Mouse (Mus musculus): ENCODE data around the gene Kif15.

Gene Kif15

GRCm38 (mm10) chr9:122950643-122951475, at the start of gene Kif15, which contains the start of gene 1110059G10Rik:
Kif15 (plus strand) TSS chr9:122951046.
1110059G10Rik (minus strand) TSS chr9:122951000.
- DNase-seq = peak; percentile 95

- DNase-seq = no peak
These were observed 49.8 kb upstream of the Kif15 start for GRCm38 (mm10) chr9:122901047-122901446.

- peak; percentile 80 for DNase-seq
These were observed 47.9 kb upstream of the Kif15 start for GRCm38 (mm10) chr9:122902717-122903535.

DNA sequence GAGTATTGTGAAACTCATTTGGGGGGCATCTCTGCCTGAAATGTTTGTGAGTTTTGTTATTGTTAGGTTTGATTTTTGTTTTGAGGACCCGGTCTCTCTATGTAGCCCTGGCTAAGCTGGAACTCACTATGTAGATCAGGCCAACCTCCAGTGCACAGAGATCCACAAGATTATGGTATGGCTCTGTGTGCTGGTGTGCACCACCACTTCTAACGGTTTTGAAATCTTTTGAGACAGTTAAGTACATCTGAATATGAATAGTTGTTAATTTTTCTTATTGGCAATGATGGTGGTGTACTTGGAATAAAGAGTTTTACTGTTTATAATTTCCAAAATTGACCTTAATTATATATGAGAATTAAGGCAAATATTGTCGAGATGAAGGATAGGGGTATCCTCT, 28.4 kb upstream of the Kif15 start:
- DNase-seq = no peak

DNA sequence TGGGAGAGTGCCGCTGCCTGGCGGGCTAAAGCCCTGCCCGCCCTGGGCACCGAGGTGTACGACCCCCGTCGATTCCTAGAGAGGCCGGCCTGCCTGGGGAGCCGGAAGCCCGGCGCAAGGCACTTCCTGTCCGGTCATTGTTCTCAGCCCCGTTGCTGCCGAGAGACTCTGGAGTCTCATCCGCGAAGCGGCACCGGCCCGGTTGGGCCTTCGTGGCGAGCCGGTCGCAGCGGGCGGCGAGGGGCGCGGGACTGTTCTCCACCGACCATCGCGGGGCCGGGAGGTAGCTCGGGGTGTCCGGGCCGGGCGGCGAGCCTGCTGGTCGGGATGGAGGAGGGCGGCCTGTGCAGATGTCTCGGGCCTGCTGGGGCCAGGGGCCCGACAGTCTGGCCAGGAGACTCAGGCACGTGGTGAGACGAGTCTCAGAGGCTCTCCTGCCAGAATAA, 27.9 kb upstream of the Kif15 start, which contains the start of gene Zfp105:
Zfp105 (plus strand) TSS at position 137 of the 446 bp plus-strand sequence.
- peak; percentile 84 for DNase-seq

GRCm38 (mm10) chr9:122928915-122929314, 21.9 kb upstream of the Kif15 start:
- DNase-seq = no peak

DNA sequence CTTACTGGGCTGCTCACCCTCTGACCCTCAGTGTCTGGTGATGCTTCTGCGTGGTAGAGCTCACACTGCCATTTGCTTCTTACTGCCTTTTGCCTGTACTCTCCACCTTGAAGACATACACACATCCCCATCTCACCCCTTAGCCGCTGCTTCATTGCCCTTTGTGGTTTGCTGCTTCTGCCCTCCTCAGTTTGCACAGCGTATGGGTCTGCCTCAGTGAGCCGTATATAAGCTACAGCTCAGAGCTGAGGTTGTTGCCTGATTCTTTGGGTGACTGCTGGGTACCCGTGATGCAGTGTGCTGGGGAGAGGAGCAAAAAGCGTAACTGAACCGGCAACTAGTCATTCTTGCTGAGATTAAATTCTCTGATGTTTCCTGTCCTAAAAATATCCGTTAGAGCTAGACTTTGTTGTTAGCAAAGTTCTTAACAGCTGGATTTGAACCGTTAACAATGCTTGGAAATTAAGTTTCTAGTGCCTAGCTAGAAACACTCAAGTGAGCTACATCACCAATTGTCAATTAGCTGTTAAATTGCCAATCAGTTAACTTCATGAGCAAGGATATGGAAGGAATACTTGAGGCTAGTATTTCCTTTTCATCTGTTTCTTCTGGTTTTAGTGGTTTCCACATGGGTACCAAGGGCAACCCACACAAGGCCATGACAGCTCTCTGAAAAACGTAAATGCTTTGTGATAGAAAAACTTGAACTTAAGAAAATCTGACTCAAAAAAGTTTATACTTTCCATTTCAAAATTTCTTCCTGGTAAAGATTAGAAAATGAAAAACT, 47.8 kb downstream of the Kif15 start:
- DNase-seq = no peak

- no peak for DNase-seq
These were observed 48.3 kb downstream of the Kif15 start for GRCm38 (mm10) chr9:122999193-122999586.

DNA sequence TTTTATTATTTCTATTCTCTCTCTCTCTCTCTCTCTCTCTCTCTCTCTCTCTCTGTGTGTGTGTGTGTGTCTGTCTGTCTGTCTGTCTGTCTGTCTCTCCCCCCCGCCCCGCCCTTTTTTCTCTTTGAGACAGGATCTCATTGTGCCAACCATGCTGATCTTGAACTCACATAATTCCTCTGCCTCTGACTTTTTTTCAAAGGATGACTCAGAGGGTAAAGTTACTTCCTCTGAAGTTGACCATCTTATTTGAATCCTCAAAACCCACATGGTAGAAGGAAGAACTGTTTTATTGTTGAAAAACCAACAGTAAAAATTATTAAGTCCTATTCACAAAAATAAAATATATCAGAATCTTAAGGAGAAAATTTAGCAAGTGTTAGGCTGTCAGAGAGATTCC, 53.9 kb downstream of the Kif15 start:
- no peak for DNase-seq

- DNase-seq = no peak
These were observed 55.2 kb downstream of the Kif15 start for GRCm38 (mm10) chr9:123006071-123006470.

GRCm38 (mm10) chr9:123020995-123021631, 70.3 kb downstream of the Kif15 start, which contains the start of gene Tmem42:
Tmem42 (plus strand) TSS chr9:123021326.
- peak; percentile 91 for DNase-seq

GRCm38 (mm10) chr9:123021636-123022379, 71.0 kb downstream of the Kif15 start:
- DNase-seq = no peak

GRCm38 (mm10) chr9:123024201-123024600, 73.4 kb downstream of the Kif15 start:
- DNase-seq = no peak

- DNase-seq = no peak
These were observed 80.8 kb downstream of the Kif15 start for GRCm38 (mm10) chr9:123031496-123032246.

DNA sequence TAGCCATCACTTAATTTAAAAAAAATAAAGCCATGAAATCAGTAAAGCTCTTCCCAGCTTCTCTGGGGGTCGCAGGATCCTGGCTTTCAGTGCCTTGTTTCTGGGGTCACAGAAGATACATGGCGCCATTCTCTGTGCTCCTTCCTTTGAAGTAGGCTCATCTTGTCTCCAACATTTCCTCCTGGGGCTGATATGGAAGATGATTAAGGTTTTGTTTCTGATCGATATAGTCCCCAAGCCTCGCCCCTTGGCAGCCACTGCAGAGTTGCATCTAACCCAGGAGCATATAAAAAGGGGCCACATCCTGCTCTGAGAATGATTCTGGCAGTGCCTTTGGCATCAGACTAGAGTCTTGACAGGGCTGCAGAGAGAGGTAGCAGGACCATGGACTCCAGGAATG, 83.6 kb downstream of the Kif15 start, which contains the start of gene Tgm4:
Tgm4 (plus strand) TSS at position 301 of the 400 bp plus-strand sequence.
- no peak for DNase-seq

DNA sequence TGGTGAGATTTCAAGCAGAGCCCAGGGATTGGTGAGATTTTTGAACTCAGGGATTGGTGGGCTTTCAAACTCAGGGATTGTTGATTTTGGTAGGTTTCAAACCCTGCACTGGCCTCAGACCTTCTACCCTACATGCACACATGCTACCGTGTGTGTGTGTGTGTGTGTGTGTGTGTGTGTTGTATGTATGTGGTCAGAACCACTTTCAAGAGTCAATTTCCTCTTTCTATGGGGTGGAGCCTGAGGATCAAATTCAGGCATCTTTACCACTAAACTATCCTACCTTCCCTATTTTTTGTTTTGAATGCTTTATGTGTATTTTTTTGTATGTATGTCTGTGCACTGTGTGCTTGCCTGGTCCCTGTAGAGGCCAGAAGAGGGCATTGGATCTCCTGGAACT, 96.8 kb downstream of the Kif15 start:
- DNase-seq = no peak

GRCm38 (mm10) chr9:123058724-123059292, 108.0 kb downstream of the Kif15 start:
- DNase-seq = no peak

DNA sequence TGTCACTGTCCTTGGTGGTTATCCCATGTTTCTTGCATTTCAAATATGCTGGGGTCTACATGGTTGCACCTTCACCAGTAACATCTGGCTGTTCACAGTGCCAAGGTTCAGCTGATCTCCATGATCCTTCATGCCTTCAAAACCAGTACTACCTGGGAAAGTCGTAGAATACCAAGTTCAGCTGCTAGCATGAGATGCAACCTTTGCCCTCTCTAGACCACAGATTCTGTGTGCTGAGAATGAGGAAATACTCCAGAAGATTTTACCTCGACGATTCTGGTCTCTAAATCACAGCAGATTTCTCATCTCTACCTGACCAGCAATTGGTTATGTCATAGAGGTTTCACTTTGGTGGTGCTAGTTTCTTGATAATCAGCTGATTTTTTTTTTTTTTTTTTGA, 109.3 kb downstream of the Kif15 start:
- no peak for DNase-seq

Measured in kidney, postnatal 10 days (tissue).